Mouse (Mus musculus): ENCODE measurements around the gene Slc25a47.
A peak's percentile ranks its signal among the peaks of the same experiment; 100 is the strongest.

The Slc25a47 gene

GRCm38 (mm10) chr12:108835840-108836409 is at the start of gene Slc25a47, which contains the start of gene Slc25a29:
Slc25a47 (plus strand) TSS chr12:108836046.
Slc25a29 (minus strand) TSS chr12:108835883.
- DNase-seq (ENCODE audit: low spot score) = peak; percentile 96

DNA sequence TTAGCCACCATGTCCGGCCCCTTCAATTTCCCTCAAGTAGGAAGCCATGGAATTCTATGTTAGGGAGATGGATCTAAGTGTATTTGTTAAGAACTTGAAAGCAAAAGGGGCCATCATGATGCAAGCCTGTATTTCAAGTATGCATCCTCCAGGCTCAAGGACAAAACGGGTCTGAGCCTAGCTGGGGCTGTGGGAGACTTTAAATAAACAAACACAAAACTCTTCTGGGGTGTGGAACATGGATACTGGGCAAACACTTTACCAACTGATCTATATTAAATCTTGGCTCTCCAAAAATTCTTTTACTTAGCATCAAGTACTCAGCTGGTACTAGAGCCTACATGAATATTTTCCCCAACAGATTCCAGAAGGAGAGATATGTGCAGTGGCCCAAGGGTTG is 48.5 kb upstream of the Slc25a47 start:
- no peak for DNase-seq (ENCODE audit: low spot score)

DNA sequence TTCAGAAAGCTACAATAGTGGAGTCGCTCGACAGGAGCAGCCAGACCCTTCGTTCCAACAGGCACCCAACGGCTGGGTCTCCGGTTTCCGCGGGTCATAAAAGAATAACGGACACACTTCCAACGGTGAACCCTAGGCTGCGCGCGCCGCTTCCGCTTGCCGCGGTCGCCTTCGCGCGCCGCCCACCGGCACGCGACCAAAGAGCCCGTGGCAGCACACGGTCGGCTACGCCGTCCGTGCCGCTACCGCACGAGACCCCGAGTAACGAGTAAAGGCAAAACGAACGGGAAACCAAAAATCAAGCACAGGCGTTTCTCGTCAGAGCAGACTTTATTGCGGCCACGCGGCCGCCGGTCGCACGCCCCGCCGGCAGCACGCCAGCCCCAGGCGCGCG is 43.7 kb upstream of the Slc25a47 start:
- peak; percentile 88 for DNase-seq (ENCODE audit: low spot score)

- DNase-seq (ENCODE audit: low spot score) = peak; percentile 99
These were observed 43.0 kb upstream of the Slc25a47 start, which contains the start of gene Yy1 for GRCm38 (mm10) chr12:108792546-108793452. Yy1 (plus strand) TSS chr12:108792973.

GRCm38 (mm10) chr12:108793453-108793941 is 42.3 kb upstream of the Slc25a47 start:
- DNase-seq (ENCODE audit: low spot score) = peak; percentile 68

DNA sequence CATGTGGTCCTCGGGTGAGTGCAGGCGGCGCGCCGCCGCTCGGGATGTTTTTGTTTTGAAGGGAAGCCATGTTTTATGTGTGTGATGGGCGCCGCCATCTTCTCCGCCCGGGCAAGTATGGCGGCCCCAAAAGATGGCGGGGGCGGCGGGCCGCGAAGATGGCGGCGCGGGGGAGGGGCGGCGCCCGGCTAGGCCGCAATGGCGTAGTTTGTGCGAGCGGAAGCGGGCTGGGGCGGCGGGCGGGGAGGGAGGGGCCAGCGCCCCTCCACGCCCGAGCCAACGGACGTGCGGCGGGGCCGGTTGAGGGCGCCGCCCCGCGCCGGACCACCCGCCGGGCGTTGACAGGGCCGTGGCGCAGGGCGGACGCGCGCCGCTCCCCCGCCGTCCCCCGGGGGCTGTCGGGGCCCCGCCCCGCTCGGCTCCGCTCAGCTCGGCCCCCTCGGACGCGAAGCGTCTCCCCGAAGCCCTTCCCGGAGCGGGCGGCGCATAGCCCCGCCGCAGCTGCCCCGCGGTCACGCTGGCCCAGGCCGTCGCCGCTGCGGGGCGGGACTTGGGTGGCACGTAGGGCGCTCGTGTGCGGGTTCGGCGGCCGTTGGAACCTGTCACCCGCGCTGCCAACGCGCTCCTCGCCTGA is 41.7 kb upstream of the Slc25a47 start:
- DNase-seq (ENCODE audit: low spot score) = peak; percentile 82

- DNase-seq (ENCODE audit: low spot score) = no peak
These were observed 40.8 kb upstream of the Slc25a47 start for GRCm38 (mm10) chr12:108794979-108795537.

- no peak for DNase-seq (ENCODE audit: low spot score)
These were observed 34.2 kb upstream of the Slc25a47 start for GRCm38 (mm10) chr12:108801613-108802012.

DNA sequence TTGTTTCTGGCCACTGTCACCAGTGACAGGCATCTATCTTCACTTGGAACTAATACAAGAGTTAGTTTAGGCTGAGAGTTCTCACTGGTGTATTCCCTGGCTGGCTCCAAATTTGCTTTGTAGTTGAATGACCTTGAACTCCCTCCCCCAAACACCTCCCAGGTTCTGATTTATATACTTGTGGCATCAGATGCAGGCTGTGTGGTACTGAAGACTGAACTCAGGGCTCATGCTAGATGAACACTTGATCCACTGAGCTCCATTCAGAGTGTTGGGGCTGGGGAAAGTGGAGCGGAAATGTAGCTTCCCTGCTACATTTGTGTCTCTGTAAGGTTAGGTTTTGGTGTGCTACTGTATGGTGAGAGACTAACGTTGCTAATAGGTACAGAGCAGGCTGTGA is 31.5 kb upstream of the Slc25a47 start:
- no peak for DNase-seq (ENCODE audit: low spot score)

- DNase-seq (ENCODE audit: low spot score) = no peak
These were observed 27.4 kb upstream of the Slc25a47 start for GRCm38 (mm10) chr12:108808465-108808864.

GRCm38 (mm10) chr12:108809771-108810170 is 26.1 kb upstream of the Slc25a47 start:
- no peak for DNase-seq (ENCODE audit: low spot score)

- no peak for DNase-seq (ENCODE audit: low spot score)
These were observed 25.5 kb upstream of the Slc25a47 start for GRCm38 (mm10) chr12:108810309-108810708.

GRCm38 (mm10) chr12:108811133-108811532 is 24.7 kb upstream of the Slc25a47 start:
- DNase-seq (ENCODE audit: low spot score) = no peak

- no peak for DNase-seq (ENCODE audit: low spot score)
These were observed 23.4 kb upstream of the Slc25a47 start for GRCm38 (mm10) chr12:108812463-108812862.

DNA sequence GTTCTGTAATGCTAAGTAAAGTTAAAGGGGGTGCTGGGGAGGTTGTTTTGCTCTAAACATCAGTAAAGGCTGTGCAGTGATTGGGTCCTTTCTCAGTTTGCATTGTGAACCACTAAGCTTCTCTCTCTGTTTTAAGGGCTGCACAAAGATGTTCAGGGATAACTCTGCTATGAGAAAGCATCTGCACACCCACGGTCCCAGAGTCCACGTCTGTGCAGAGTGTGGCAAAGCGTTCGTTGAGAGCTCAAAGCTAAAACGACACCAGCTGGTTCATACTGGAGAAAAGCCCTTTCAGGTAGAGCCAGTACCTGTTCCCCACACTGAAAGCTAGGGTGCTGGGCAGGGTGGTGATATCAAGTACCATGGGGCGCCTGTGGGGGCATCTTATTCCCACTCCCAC is 21.4 kb upstream of the Slc25a47 start:
- no peak for DNase-seq (ENCODE audit: low spot score)

- no peak for DNase-seq (ENCODE audit: low spot score)
These were observed 19.3 kb upstream of the Slc25a47 start for GRCm38 (mm10) chr12:108816569-108816968.

- DNase-seq (ENCODE audit: low spot score) = no peak
These were observed 15.4 kb upstream of the Slc25a47 start for GRCm38 (mm10) chr12:108820461-108820860.

GRCm38 (mm10) chr12:108823036-108823435 is 12.8 kb upstream of the Slc25a47 start:
- DNase-seq (ENCODE audit: low spot score) = no peak

- no peak for DNase-seq (ENCODE audit: low spot score)
These were observed 11.5 kb upstream of the Slc25a47 start for GRCm38 (mm10) chr12:108824225-108824874.

GRCm38 (mm10) chr12:108825561-108826224 is 10.2 kb upstream of the Slc25a47 start:
- DNase-seq (ENCODE audit: low spot score) = no peak

- DNase-seq (ENCODE audit: low spot score) = no peak
These were observed 9.4 kb upstream of the Slc25a47 start for GRCm38 (mm10) chr12:108826282-108826957.
